Mouse (Mus musculus) cerebellum, postnatal 36 days (tissue): Measurements from ENCODE around the gene Wnt7a.
A peak's percentile ranks its signal among the peaks of the same experiment; 100 is the strongest.

ENCODE experiments used
- DNase-seq, 2 experiments: peaks; one replicate each; pipeline ENCODE4 v3.0.0; 2021 to 2022; ENCODE audit warnings: mixed read lengths in 2 of 2

The Wnt7a gene

DNA sequence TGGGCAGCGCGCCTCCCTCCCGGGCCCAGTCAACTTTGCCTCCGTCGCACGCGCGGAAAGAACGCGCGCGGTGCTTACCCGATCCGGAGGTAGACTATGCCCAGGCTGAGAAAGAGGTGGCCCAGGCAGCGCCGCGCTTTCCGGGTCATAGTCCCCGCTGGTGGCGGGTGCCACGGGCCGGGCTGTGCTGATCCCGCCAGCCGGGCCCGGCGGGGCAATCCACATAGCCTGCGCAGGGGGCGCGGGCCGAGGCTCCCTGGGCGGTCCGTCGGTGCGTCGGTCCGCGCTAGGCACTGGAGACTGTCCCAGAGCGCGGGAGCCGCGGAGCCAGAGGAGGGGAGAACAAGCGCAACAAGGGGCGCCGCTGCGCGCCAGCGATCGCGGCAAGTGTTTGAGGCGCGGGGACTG lies at the start of gene Wnt7a:
Wnt7a (minus strand) TSS at position 403 of the 408 bp plus-strand sequence.
- peak; percentile 62 to 69 for DNase-seq

GRCm38 (mm10) chr6:91459471-91459870 lies 48.3 kb upstream of the Wnt7a start:
- no peak for DNase-seq

- no peak for DNase-seq
Measured at GRCm38 (mm10) chr6:91454546-91454945, 43.4 kb upstream of the Wnt7a start.

DNA sequence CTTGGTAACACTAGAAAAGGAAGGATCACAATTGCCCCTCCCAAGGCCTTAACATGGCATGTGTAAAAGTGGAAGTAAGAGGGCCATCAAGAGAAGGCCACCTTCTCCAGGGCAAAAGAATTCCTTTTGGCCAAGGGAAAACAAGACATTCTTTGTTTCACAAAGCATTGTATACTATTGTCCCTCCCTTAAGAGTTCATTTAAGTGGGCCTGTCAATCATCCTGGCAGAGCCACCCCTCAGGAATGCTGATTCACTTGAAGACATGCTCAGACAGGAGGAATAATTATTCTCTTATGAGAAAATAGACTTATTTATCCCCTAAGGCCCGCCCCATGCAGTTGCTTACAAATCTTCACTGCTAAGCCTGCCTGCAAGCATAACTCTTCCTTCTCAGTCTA lies 40.9 kb upstream of the Wnt7a start:
- DNase-seq, result no peak

- DNase-seq, result no peak
Measured at GRCm38 (mm10) chr6:91449472-91450225, 38.5 kb upstream of the Wnt7a start.

DNA sequence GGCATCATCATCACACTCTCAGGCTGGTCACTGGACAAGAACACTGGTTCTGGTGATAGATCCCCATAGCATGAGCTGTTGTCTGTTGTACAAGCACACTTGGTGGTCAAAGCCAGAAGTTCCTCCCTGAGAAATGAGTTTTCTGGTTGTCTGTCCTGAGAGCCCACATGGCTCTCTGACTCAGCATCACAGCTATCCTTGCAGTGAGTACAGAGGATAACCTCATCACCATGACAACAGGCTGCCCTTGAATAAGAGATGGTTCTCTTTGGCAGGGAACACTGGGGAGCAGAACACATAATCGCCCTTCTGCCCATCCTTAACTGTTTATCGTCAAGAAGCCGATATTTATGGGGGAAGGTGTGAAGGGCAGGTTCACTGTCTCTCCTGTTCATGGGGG lies 34.2 kb upstream of the Wnt7a start:
- no peak for DNase-seq

DNA sequence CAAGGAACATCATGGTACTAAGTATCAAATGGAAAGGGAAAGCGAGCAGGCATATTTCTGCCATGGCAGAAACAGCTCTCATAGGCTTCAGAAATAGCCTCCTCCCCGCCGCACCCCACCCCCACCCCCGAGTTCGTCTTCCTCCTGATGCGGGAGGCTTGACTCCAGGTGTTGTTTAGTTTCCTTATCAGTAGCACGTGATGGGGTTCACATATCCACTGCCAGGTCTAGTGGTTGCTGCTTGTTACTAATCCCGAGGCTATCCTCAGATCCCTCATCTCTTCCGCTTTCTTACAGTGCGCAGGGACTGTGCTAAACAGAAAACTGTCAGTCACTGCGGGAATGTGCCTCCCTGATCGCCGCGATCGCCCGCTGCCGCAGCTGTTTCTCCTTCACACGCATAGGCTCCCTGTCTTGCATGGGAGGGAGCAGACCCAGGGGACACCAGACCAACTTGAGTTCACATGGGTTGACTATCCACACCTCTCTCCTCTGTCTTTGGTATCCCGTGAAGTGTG lies 30.0 kb upstream of the Wnt7a start:
- peak in 1 of 2 experiments; percentile 9 for DNase-seq

DNA sequence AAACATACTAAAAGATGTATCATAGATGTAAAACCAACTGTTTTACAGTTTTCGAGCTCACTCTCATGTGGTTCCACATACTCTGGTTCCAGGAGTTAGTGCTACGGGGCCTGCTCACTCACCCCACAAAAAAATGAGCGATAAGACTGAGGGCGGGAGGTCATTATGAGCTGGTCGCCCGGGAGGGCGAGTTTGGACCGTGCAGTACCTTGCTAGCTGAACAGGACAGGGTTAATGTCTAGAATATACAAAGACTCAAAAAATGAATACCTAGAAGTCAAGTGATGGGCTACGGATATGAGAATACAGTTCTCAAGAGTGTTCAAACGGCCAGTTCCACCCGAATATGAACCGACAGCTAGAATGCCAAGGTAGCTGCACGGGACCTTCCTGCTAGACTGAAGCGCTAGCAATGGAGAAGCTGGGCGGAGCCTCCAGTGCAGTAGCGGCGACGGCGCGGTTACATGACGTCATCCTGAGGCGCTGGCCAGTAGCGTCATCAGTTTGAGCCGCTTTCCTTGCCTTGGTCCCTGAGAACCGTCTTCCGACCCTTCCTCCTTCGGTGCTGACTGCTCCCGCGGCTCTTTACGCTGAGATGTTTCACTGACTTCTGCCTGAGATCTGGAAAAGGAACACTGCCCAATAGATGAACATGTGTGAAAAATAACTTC lies 29.4 kb upstream of the Wnt7a start:
- peak; percentile 98 to 99 for DNase-seq

- DNase-seq, result no peak
Measured at GRCm38 (mm10) chr6:91424151-91424550, 13.0 kb upstream of the Wnt7a start.

DNA sequence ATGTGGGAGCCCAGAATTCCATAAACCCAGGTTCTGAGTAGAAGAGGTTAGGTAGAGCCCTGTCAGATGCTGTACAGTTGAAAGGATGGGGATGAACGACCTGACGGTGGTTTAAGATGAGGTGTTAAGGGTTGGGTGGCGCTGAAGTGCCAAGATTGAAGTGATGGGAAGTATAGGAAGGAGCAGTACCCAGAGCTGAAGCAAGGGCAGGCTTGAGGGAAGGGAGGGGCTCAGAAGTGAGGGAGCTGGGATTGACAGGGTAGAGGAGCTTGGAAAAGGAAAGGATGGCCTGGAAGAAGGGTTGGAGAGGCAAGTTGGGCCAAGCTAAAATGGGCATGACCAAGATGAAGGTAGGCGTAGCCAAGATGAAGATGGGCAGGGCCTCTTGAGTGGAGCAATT lies 10.5 kb upstream of the Wnt7a start:
- DNase-seq, result no peak

- no peak for DNase-seq
Measured at GRCm38 (mm10) chr6:91417291-91417845, 6.2 kb upstream of the Wnt7a start.

DNA sequence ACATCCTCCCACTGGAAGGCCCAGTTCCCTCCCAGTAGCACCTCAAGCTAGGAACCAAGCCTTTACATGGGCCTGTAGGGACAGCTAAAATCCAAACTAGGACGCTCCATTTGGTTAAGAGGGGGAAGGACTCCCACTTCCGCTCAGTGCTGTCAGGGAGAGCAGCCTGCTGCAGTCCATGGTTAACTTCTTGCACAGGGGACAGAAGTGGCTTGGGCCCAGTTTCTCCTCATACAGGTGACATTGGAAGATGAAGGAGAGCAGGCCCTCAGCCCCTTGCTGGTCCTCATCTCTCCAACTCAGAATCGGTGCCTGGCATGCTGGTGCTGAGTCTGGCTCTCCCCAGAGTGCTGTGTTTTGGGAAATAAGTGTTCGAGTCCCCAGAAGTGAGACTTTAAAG lies 5.0 kb upstream of the Wnt7a start:
- no peak for DNase-seq

DNA sequence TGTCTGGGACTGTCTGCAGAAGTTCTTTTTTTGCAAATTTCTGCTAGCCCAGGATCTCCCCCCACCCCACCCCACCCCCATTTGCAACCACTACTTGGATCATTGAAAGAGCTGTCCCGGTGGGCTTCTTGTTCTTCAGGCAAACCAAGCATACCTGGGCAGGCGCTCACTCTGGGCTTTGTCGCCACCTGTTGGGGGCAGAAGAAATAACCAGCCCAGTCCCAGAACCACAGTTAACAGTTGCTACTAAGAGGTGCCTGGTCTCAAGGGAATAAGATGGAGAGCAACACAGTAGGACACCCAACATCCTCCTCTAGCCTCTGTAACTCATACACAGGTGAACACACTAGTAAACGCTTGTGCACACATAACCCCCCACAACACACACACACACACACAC lies 3.7 kb upstream of the Wnt7a start:
- peak; percentile 59 to 67 for DNase-seq

- DNase-seq, result peak; percentile 95 to 97
Measured at GRCm38 (mm10) chr6:91411369-91411981, 312 bp upstream of the Wnt7a start.

DNA sequence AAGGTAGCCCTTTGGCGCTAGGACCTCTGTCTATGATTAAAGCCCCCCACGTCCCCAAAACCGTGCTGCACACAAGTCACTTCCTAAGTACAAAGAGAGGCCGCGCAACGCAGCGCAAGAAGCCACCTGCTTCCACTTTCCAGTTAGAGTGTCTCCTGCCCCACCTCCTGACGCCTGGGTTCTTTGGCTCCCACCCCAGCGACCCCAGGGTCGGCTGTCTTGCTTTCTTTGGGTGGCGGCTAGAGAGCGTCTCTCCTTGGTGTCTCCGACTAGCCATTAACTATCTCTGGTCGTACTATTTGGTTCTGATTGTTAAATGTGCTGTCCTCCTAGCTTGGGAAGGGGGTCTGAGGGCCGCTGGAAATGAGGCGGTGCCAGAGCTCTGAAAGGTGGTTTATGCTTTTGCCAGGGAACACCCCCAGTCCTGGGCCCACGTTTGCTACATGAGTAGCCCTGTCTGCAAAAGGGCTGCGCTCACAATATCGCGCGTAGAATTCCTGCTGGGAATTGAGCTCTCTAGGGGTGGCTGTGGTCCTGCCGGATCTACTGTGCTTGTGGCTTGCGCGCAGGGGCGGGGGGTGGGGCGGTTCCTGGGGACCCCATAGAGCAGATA lies 889 bp downstream of the Wnt7a start:
- peak; percentile 45 to 46 for DNase-seq

DNA sequence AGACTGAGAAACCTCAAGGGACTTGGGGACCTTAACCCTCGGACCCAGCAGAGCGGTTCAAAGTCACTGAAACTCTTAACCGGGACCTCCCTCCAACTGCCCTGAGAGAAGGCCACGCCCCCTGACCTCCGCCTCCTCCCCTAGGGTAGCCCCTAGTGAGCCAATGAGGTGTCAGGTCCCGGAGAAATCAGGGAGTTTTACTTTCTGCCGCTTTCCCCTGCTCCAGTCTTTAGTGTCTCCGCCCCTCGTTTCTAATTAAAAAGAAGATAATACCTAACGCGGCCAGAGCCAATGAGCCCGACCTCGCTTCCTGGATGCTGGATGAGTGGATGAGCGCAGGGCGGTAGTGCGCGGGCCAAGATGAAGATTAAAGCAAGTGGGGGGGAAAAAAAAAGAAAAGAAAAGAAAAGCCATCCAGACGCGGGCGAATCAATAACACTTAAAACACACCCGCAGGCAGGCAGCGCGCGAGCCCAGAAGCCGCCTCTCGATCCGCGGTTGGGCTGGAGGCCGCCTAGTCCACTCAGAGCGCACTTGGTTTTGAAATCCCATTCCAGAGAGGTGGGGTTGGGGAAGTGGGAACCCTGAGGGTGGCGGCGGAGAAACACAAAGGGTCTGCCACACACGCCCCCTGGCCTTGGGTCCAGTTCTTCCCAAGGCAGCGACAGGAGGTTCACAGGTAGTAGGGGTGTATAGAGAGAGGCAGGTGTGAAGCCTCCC lies 1.6 kb downstream of the Wnt7a start:
- peak; percentile 63 to 66 for DNase-seq

GRCm38 (mm10) chr6:91408616-91409015 lies 2.5 kb downstream of the Wnt7a start:
- peak; percentile 77 to 80 for DNase-seq

DNA sequence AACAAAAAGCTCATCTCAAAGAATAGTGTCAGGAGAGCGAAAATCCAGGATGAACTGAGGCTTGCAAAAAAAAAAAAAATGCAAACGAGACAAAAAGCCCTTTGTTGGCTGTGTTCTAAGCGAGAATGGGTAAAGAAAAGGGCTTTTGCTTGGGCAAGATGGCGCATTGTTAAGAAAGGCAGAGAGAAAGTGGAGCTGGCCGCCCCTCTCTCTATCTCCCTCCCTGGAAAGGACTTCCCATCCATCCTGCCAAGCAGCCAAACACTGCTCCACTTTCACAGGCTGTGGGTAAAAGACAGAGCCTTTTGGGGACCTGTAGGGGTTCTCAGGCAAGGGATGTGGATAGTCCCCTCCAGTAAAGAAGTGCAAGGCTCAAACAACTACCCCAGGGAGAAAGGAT lies 9.6 kb downstream of the Wnt7a start:
- DNase-seq, result peak in 1 of 2 experiments; percentile 3

DNA sequence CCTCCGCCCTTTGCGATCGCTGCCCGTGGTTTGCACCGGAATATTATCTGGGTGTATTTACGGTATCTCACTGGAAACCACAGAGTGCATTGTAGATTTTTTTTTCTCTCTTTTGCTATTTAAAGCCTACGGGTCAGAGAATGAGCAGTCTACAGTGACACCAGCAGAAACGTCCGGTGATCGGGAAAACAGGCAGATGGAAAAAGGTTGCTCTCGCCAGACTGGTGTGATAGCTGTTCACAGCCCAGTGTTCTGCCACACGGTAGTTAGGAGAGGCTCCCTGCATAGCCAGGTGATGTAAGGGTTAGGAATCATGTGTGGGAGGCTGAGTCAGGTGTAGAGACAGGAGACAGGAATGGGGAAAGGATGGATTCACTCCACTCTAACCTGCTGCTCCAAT lies 10.6 kb downstream of the Wnt7a start:
- peak in 1 of 2 experiments; percentile 22 for DNase-seq

GRCm38 (mm10) chr6:91392475-91393174 lies 18.5 kb downstream of the Wnt7a start:
- DNase-seq, result no peak

GRCm38 (mm10) chr6:91389141-91389540 lies 22.0 kb downstream of the Wnt7a start:
- DNase-seq, result no peak

GRCm38 (mm10) chr6:91384415-91384814 lies 26.7 kb downstream of the Wnt7a start:
- no peak for DNase-seq
